Mouse (Mus musculus) C2C12 (cell line): ENCODE results near the gene Clec1b. TPM values are rescaled to one million over a fixed set of nuclear protein-coding genes. Genes with fewer than 3 reads are reported as not detected.

Experiments
- H3K27me3 ChIP-seq: one replicate; pipeline ENCODE4 v1.6.1; 2011; ENCODE audit not compliant: control insufficient read depth, insufficient read depth, insufficient read length
- H3K36me3 ChIP-seq: one replicate; pipeline ENCODE4 v1.6.1; 2011; ENCODE audit not compliant: control insufficient read depth, insufficient read depth
- H3K4me3 ChIP-seq: one replicate; pipeline ENCODE4 v1.5.1; 2011; ENCODE audit warnings: mild to moderate bottlenecking, control low read depth; ENCODE audit not compliant: poor library complexity, insufficient read depth, severe bottlenecking
- H3K79me2 ChIP-seq: one replicate; pipeline ENCODE4 v1.6.1; 2011; ENCODE audit not compliant: control insufficient read depth, insufficient read depth
- H3K79me3 ChIP-seq: one replicate; pipeline ENCODE4 v1.6.1; 2011; ENCODE audit warnings: low read depth, control low read depth
- H3ac ChIP-seq: one replicate; pipeline ENCODE3; 2011; ENCODE audit warnings: low read depth; ENCODE audit not compliant: control insufficient read depth, insufficient read length
- CEBPB ChIP-seq: IDR thresholded peaks from one replicate; pipeline ENCODE4 v1.6.1; 2011; ENCODE audit warnings: low read depth, mild to moderate bottlenecking, control low read depth, moderate library complexity
- CTCF ChIP-seq: IDR thresholded peaks from one replicate; pipeline ENCODE4 v1.5.1; 2011; ENCODE audit not compliant: control insufficient read depth, insufficient read depth, insufficient read length
- FOSL1 ChIP-seq: IDR thresholded peaks from one replicate; pipeline ENCODE4 v1.8.0; 2011; ENCODE audit warnings: mild to moderate bottlenecking, low read length; ENCODE audit not compliant: poor library complexity, insufficient read depth, severe bottlenecking
- MAX ChIP-seq: IDR thresholded peaks from one replicate; pipeline ENCODE4 v1.6.1; 2011; ENCODE audit warnings: mild to moderate bottlenecking, control low read depth
- MYOD1 ChIP-seq: IDR thresholded peaks from one replicate; pipeline ENCODE4 v1.6.1; 2011; ENCODE audit warnings: low read depth; ENCODE audit not compliant: control insufficient read depth, insufficient read length
- MYOG ChIP-seq: IDR thresholded peaks from one replicate; pipeline ENCODE4 v1.6.1; 2011; ENCODE audit not compliant: control insufficient read depth, insufficient read length; ENCODE audit errors: extremely low read depth
- USF1 ChIP-seq: IDR thresholded peaks from one replicate; pipeline ENCODE4 v1.6.1; 2011; ENCODE audit warnings: low read depth, mild to moderate bottlenecking, control low read depth, moderate library complexity
- polyA plus RNA-seq: library from polyadenylated mRNA; unstranded; fragments of >200 nt; fragmentation: generic; extraction: Trizol; gene quantifications from one replicate; pipeline ENCODE4 v1.2.1, GENCODE M21; 2012; ENCODE audit warnings: missing spikeins

The Clec1b gene
- polyA plus RNA-seq, 1 experiment, result not detected

GRCm38 (mm10) chr6:129402404-129402803, 5.3 kb downstream of the Clec1b start:
- H3K79me2 ChIP-seq, result no peaks in the 10 kb centered on the region
- H3K79me3 ChIP-seq, result no peaks in the 10 kb centered on the region
- H3ac ChIP-seq, result no peak overlapping the region
- H3K36me3 ChIP-seq, result no peaks in the 10 kb centered on the region
- H3K4me3 ChIP-seq, result no peak overlapping the region
- TF ChIP-seq MYOG (no peak), FOSL1 (no peak), MYOD1 (no peak), MAX (no peak)
- no peaks in the 10 kb centered on the region for H3K27me3 ChIP-seq

- no peak overlapping the region for H3K4me3 ChIP-seq
- H3K36me3 ChIP-seq, result no peaks in the 10 kb centered on the region
- no peak overlapping the region for H3ac ChIP-seq
- no peak for TF ChIP-seq MAX
- TF ChIP-seq MYOD1, result no peak
- TF ChIP-seq CTCF, result no peak
- no peak for TF ChIP-seq CEBPB
- no peak for TF ChIP-seq MYOG
- no peak for TF ChIP-seq USF1
- TF ChIP-seq FOSL1, result no peak
- no peaks in the 10 kb centered on the region for H3K79me3 ChIP-seq
- H3K79me2 ChIP-seq, result no peaks in the 10 kb centered on the region
- H3K27me3 ChIP-seq, result no peaks in the 10 kb centered on the region
These were observed 6.3 kb downstream of the Clec1b start for GRCm38 (mm10) chr6:129403391-129403790.

GRCm38 (mm10) chr6:129405999-129406398, 8.9 kb downstream of the Clec1b start:
- H3K27me3 ChIP-seq, result no peaks in the 10 kb centered on the region
- H3K79me3 ChIP-seq, result no peaks in the 10 kb centered on the region
- TF ChIP-seq MYOD1 (no peak), CTCF (no peak), USF1 (no peak), CEBPB (no peak), FOSL1 (no peak), MAX (no peak), MYOG (no peak)
- no peak overlapping the region for H3ac ChIP-seq
- H3K4me3 ChIP-seq, result no peak overlapping the region
- no peaks in the 10 kb centered on the region for H3K79me2 ChIP-seq
- H3K36me3 ChIP-seq, result no peaks in the 10 kb centered on the region

GRCm38 (mm10) chr6:129407324-129407723, 10.2 kb downstream of the Clec1b start:
- Histone ChIP-seq H3K27me3 (no peaks in the 10 kb centered on the region), H3K36me3 (no peaks in the 10 kb centered on the region), H3K79me3 (no peaks in the 10 kb centered on the region), H3K4me3 (no peak overlapping the region), H3K79me2 (no peaks in the 10 kb centered on the region), H3ac (no peak overlapping the region)
- no peak for TF ChIP-seq MAX
- TF ChIP-seq USF1, result no peak
- TF ChIP-seq CEBPB, result no peak
- TF ChIP-seq CTCF, result no peak
- no peak for TF ChIP-seq MYOG
- no peak for TF ChIP-seq MYOD1
- no peak for TF ChIP-seq FOSL1

- Histone ChIP-seq H3K36me3 (no peaks in the 10 kb centered on the region), H3K27me3 (no peaks in the 10 kb centered on the region)
- TF ChIP-seq MAX, result no peak
- no peak for TF ChIP-seq FOSL1
- TF ChIP-seq USF1, result no peak
- no peak for TF ChIP-seq MYOG
- TF ChIP-seq CTCF, result no peak
- no peak for TF ChIP-seq MYOD1
- TF ChIP-seq CEBPB, result no peak
These were observed 11.5 kb downstream of the Clec1b start, which contains the start of gene Clec9a for GRCm38 (mm10) chr6:129408562-129408961. Clec9a (plus strand) TSS chr6:129408862.

GRCm38 (mm10) chr6:129414177-129414576, 17.1 kb downstream of the Clec1b start:
- Histone ChIP-seq H3K27me3 (no peaks in the 10 kb centered on the region), H3K79me3 (no peaks in the 10 kb centered on the region), H3K4me3 (no peak overlapping the region), H3K36me3 (no peaks in the 10 kb centered on the region), H3K79me2 (no peaks in the 10 kb centered on the region), H3ac (no peak overlapping the region)
- TF ChIP-seq FOSL1, result no peak
- no peak for TF ChIP-seq USF1
- no peak for TF ChIP-seq MYOD1
- TF ChIP-seq MYOG, result no peak
- no peak for TF ChIP-seq CTCF
- no peak for TF ChIP-seq MAX
- TF ChIP-seq CEBPB, result no peak

More at GRCm38 (mm10) chr6:129408562-129408961, 11.5 kb downstream of the Clec1b start, which contains the start of gene Clec9a:
- no peaks in the 10 kb centered on the region for H3K79me3 ChIP-seq
- H3K79me2 ChIP-seq, result no peaks in the 10 kb centered on the region
- H3K4me3 ChIP-seq, result no peak within 1 kb of the TSS
- no peak within 1 kb of the TSS for H3ac ChIP-seq
